Mouse (Mus musculus): ENCODE data around the gene Hrh1.

Hrh1 gene

DNA sequence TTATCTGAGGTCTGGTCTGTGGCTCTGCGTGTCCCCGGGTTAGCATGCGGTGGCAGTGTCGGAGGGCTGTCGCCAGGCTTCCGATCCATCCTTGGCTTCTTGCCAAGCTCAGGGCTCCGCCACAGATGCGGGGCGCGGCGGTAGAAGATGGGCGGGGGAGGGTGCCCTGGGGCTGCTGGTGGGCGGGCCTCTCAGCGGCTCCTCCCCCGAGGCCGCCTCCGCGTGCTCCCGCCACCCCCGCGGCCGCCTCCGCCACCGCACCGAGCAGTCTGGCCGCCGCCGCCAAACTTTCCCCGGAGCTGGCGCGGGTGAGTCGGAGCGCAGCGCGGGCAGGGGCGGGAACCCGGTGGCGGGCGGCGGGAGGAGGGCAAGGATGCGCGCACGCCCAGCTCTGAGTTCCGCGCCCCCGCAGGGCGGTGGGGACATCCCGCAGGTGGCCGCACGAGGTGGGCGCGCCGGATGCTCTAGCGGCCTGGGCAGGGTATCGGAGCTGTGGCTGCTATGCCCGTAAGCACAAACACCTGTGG lies at the start of gene Hrh1:
TSS of gene Hrh1 (plus strand) at position 246 of the 527 bp plus-strand sequence.
- ATAC-seq (ENCODE audit: low TSS enrichment): no peak

DNA sequence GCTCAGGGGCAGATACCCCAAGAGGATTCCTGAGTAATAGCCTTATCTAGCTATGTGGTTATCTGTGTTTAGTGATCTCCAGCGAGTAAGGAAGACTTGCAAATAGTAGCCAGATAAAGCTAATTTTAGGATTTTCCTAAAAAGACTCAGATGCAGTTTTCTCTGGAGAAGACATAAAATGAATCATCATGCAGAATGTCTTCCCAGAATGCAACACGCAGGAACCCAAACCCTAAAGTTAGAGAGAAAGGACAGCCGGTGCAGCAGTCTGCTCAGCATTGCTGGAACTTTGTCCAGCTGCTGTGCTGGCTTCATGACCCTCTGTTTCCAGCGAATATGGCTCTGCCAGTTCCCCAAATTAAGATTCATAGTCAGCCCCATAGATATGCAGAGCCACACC lies 43.1 kb upstream of the Hrh1 start:
- peak; percentile 81 for ATAC-seq (ENCODE audit: low TSS enrichment)

DNA sequence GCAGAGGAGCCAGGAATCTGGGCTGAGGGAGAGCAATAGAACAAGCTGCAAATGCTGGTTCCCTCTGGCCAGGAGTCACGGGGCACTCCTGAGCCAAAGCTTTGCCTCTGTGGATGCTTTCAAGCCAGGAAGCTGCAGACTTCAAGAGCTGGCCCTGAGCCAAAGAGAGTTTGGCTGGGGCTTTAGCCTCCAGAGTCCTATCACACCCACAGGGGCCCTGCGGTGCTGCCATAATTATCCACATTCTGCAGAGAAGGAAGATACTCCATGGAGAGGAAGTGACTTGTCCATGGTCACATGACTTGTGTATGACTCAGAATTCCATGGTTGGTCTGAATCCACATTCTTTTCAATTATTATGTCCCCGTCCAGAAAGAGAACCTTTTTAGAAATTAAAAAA lies 39.6 kb upstream of the Hrh1 start:
- ATAC-seq (ENCODE audit: low TSS enrichment): 0 out of 2 replicates have a peak, but pooled peaks have one; percentile 5

DNA sequence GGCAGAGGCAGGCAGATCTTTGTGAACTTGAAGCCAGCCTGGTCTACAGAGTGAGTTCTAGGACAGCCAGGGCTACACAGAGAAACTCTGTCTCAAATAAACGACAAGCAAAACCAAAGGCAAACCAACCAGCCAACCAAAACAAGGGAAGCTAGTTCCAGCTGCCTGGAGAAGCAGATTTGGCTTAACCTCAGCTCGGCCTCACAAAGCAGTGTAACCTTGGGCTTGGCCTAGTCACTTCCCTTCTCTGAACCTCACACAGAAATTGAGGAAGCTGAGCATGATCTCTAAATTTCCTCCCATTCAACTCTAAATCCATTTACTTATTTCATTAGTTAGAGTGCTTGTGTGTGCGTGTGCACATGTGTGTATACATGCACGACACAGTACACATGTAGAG lies 35.4 kb upstream of the Hrh1 start:
- no peak for ATAC-seq (ENCODE audit: low TSS enrichment)

DNA sequence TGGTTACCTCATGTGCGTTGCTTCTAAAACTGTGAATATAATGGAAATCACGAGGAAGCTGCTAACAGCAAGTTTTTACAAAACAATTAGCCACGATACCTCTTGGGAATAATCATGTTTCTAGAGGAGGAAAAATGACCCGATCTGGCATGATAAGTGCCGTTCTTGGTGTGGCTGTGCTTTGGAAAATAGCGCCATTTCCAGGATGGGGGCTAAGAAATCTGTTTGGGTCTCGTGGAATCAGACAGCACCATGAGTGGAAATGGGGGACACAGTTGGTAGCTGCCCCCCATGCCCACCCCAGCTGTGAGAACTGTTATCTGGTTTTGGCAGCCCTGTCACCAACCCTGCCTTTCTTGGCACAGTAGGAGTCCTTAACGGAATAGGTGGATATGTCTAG lies 34.0 kb upstream of the Hrh1 start:
- no peak for ATAC-seq (ENCODE audit: low TSS enrichment)

DNA sequence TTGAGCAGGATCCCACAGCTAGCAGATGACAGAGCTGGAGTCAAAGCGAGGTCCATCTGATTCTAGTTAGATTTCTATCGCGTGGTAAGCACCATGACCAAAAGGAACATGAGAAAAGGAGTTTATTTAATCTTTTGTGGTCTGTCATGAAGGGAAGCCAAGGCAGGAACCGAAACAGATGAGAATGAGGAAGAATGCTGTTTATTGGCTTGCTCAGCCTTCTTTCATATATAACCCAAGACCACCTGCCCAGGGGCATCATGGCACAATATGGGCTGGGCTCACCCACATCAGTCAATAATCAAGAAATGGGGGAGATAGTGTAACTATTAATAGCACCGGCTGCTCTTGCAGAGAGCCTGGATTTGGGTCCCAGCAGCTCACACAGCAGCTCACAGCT lies 33.0 kb upstream of the Hrh1 start:
- no peak for ATAC-seq (ENCODE audit: low TSS enrichment)

DNA sequence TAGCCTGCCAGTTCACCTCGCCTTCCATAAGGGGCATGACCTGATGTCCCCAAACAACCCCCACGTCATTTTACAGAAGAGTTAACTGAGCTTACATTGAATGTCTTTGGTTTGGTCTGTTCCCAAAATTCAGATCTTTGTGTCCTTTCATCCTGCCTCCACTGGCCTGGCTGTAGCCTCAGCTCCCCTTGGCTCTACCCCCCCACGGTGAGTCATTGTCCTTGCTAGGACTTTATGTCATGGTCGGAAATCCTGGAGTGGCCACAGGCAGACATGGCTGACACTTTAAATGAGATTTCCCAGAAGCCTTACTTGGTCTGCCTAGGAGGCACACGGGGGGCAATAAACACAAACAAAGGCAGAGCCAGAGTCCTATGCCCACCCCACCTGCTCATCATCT lies 31.5 kb upstream of the Hrh1 start:
- ATAC-seq (ENCODE audit: low TSS enrichment): no peak

DNA sequence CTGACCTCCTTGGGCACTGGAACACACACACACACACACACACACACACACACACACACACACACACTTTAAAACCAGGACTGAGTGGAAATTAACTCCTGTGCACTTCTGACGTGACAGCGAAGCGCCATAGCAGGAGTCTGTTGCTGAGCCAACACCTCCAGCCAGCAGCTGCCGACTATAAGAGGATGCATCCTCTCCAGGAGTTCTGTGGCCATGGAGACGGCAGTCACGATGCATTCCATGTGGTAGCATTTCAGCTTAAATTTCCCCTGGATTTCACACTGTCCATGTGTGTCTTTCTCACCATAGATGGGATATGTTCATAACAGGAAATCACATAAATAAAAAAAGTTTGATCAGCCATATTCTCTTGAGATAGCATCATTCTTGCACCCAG lies 30.1 kb upstream of the Hrh1 start:
- ATAC-seq (ENCODE audit: low TSS enrichment): peak; percentile 91

DNA sequence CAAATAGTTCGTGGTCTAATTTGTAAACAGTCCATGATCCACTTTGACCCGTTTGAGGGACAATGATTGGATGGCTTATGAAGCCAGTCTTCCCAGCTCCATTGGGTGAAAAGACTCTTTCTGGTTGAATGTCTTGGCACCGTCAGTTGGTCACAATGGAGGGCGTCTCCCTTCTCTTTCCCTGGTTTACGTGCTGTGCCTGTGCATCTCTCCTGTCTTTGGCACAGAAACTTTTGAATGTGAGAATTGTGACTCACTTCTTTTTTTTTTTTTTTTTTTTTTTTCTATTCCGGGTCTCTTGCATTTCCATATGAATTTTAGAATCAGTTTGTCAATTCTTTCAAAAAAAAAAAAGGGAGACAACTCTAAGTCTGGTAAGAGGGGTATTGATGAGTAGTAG lies 29.5 kb upstream of the Hrh1 start:
- ATAC-seq (ENCODE audit: low TSS enrichment): peak; percentile 48; the same call in 1 of the 2 replicates

DNA sequence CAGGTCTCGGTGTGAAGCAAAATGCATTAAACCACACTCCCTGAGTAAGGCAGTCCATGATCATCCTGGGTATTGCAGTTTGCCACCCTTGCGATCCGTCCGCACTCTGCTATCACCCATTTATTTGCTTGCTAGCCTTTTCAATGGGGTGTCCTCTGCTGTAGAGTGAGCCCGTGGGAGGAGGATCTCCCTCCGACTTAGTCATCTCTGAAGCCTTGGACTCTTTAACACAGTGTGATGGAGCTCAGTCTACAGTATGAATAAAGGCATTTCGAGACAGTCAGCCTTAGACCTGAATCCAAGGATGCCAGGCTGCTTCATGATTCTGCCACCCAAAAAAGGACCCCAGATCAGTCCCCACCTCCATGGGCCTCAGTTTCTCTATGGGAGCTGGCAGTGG lies 25.0 kb upstream of the Hrh1 start:
- ATAC-seq (ENCODE audit: low TSS enrichment): peak; percentile 62; the same call in 1 of the 2 replicates

DNA sequence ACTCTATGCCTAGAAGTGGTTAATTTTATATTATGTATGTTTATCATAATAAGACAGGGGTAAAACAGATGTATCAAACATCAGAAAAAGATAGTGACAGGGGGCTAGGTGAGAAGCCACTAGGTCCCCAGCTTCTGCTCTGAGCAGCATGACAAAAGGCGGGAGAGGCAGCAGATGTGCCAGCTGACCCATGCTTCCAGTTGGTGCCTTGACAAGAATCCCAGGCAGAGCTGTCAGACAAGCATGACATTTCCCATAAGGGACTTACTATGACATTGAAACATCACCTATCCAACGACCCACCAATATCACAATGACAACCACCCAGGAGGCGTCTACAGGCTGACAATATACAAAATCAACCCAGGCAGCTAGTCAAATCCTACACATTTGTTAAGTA lies 16.9 kb upstream of the Hrh1 start:
- no peak for ATAC-seq (ENCODE audit: low TSS enrichment)

DNA sequence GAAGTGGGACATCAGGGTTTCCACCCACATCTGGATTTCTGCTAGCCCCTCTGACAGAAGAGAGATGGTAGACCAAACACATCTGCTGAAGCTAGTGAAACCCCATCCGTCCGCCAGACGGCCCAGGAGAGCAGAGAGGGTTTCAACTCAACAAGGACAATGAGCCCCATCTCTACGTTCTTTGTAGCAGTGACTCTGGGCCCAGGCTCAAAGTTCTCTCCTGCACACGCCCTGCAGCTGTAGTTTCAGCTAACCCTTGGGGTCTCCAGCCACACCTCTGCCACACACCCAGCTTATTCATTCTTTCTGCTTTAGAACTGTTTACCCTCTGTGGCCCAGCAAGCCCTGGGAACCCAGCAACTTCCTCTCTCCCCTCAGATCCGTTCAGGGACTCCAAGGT lies 10.4 kb upstream of the Hrh1 start:
- no peak for ATAC-seq (ENCODE audit: low TSS enrichment)

DNA sequence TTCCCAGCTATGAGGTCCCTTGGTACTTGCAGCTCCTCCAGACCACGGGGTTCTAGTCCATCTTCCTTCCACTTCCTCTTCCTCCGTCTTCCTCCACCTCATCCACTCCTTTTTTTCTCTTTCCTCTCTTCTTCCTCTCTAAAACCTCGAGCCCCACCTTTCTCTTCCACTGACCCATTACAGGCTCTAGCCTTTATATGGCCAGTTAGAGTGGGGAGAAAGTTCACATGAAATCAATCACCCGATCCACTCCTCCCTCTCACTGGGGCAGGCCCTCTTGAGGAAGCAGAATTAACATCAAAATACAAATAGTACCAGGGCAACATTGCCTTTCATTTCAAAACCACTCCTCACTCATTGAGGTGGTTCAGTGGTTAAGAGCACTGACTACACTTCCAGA lies 9.9 kb upstream of the Hrh1 start:
- no peak for ATAC-seq (ENCODE audit: low TSS enrichment)

DNA sequence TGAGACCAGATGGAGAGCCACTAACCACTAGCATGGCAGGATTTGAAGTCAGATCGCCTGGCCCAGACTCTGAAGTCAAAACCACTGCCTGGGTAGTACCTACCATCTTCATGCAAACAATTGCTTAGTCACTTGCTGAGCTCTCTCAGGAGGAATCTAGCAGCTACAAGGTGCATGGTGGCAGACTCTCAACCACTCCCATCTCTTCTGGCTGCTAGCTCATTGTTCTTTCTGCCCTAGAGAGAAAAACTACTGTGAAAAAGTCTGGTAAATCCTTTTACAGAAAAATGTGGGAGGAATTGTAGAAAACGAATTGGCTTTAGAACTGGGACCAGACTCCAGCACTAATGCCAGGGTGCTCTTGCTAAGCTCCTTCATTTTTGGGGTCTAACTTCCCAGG lies 7.6 kb upstream of the Hrh1 start:
- peak; percentile 55; the same call in 1 of the 2 replicates for ATAC-seq (ENCODE audit: low TSS enrichment)

DNA sequence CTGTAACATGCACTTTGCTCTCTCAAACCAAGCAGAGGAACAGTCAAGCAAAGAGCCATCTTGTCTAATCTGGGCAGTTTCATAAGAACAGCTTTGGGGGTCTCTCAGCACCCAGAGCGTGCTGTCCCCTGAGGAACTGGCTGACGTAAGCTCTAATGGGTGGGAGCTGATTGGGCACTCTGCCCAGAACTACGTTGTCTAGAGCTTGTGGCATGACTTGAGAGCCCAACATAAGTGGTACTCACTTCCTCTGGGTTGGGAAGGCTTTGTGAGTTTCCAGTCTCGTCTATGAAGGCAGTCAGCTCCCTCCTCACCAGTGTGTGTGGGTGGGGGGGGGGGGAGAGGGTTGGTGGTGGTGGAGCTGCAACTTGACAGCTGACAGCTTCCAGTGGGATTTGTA lies 2.8 kb upstream of the Hrh1 start:
- no peak for ATAC-seq (ENCODE audit: low TSS enrichment)

DNA sequence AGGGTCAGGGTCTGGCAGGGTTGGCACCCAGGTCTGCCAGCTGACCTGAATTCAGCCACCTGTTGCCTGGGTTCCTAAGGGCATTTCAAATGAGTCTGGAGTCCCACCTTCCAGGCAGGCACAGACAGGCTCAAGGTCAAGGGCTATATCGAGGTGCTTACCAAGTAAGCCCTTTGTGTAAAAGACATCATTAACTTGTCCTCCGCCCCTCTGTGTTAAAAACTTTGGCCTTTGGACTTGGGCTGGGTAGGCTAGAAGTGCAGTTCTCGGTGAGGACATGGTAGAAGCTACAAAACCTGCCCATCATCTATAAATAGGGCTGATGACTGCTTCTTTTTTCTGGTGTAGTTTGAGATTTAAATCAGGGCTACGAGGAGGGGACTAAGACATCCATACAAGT lies 1.1 kb upstream of the Hrh1 start:
- ATAC-seq (ENCODE audit: low TSS enrichment): no peak

DNA sequence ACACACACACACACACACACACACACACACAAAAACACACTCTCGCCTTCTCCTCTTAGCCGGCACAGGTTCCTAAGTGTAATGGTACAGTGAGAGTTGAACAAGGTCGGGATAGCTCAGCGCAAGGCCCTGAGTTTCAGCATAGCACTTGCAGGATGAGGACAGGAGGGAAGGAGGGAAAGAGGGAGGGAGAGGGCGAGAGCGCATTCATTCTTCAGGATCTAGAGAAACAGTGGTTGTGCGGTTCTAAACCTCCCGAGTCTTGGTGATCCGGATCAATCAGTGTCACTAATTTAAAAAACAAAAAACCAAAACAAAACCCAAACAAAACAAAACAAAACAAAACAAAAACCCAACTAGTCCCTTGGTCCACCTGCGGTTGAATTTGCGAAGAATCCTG lies 456 bp upstream of the Hrh1 start:
- no peak for ATAC-seq (ENCODE audit: low TSS enrichment)

DNA sequence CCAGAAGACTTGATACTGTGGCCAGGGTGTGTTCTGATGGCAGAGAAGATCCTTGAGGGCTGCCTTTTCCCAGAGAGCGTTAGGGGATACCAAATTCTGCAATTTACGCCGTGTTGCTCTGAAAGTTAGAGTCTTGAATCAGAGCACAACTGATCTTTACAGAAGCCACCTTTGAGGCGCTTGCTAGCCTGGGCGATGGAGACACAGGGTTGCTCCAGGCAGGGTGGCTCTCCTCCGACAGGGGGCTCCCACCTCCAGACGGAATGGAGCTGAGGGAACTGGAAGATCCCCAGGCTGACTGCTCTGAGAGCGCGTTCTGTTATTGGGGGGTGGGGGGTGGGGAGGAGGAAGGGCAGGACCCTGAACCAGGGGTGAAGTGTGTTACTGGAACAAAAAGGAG lies 890 bp downstream of the Hrh1 start:
- ATAC-seq (ENCODE audit: low TSS enrichment): peak; percentile 52

DNA sequence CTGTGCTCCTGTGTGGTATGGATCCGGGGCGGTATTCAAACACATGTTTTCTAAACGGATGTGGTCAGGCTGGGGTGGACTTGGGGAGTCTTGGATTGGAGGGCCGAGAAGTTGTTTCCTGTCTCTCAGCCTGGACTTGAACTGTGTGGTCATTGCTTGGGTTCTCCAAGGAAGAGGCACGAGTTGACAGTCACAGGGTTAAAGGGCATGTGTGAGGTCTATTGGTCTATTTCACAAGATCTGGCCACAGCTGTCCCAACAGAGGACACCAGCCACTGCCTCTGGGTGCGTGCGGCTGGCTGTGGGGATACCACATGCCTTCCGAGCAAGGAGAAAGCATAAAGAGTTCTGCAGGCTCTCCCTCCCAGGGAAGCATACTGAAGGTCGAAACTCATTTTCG lies 2.7 kb downstream of the Hrh1 start:
- ATAC-seq (ENCODE audit: low TSS enrichment): no peak

DNA sequence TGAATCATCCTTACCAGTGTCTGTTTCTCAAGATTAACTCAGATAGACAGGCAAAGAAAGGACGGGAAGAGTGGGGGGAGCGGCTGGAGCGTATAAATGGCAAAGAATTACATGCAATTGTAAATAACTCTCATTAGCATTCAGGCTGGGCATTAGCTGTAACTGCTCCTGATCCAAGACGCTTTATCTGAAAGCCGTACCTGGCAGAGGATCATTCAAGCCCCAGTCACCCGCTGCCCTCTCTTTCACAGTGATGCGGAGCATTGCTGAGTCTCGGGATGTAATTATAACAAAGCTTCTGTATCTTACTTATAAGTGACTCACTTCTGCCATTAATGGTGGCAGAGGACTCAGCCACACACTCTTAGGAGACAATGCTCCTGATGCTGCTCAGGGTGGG lies 3.1 kb downstream of the Hrh1 start:
- ATAC-seq (ENCODE audit: low TSS enrichment): no peak

DNA sequence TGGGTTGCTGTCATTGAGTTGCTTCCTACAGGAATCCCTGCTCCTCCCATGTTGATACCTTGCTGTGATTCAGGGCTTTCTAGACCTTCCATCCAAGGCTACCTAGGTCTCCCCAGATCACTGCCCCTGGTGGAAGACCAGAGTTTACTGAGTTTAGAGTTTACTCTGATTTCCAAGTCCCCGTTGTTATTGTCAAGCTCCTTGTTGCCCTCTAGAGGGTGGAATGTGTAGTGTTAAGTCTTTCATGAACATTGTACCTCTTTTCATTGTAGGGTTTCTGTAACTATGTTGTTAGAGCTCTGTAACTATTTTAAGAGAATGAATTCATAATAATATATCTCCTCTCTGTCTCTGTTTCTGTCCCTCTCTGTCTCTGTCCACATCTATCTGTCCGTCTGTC lies 4.4 kb downstream of the Hrh1 start:
- no peak for ATAC-seq (ENCODE audit: low TSS enrichment)

DNA sequence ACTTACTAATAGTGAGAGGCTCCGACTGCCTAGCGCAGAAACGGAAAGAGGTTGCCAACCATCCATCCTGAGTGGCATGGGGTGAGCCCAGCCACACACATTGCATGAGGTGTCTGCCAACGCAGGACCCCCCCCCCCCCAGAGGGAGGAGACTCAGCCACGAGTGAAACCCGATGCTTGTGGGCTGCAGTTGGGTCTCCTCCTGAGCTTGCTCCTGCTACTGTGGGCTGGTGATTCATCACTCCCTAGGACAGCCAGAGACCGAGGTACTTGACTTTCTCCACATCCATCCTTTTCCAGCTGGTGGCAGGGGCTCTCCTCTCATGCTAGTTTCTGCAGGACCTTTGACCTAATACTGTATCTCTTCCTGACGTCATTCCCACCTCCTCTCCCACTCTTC lies 5.9 kb downstream of the Hrh1 start:
- peak; percentile 29; the same call in 1 of the 2 replicates for ATAC-seq (ENCODE audit: low TSS enrichment)

DNA sequence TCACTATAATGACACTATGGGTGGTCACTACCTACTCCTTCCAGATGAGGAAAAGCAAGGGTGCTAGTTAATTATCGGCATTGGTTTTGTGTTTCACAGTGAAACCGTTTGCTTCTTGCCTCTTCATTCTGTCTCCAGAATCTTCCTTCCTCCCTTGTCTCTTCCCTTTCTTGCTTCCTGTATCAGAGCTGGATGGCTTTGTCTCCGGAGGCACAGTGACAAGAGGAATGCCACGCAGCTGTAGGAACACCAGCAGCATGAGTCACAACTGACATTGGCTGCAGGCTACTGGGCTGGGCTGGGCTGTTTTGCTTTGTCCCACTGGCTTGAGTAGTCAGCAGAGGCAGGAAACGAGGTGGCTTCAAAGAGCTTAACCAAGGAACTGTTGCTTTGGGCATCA lies 6.4 kb downstream of the Hrh1 start:
- ATAC-seq (ENCODE audit: low TSS enrichment): peak; percentile 18; the same call in 1 of the 2 replicates

DNA sequence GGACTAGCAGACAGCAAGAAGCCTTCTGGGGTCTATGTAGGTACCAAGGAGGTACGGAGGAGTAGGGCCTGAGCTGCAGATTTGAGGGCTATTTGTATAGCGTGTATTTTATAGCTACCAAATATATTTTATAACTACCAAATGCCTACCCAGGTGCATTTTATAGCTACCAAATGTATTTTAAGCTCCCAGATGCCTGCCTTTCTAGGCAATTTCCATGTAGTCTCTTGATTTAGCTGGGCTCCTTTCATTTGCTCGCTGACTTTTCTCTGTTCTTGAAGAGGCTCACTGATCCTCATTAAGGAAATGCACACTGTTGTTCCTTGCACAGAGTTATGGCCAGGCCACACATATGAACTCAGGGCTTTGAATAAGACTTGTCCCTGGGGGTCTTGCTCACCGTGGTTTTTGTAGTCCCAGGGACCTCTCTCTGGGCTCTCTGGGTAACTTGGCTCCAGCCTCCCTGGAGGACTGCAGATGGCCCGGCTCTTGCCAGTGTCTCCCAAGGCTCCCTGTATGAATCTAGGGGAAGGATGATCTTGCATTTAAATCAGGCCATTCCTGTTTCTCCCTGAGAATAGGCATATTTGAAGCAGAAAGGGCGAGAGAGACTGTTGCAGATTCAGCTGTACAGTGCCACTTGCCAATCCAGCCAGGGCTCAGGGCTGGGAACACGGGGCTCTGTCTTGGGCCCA lies 7.2 kb downstream of the Hrh1 start:
- peak; percentile 43 for ATAC-seq (ENCODE audit: low TSS enrichment)
